Mouse (Mus musculus) CH12.LX (cell line): Measurements from ENCODE around the gene Cebpz.

Experiments used
- CTCF ChIP-seq, 2 experiments: IDR thresholded peaks in 1 of 2; conservative IDR thresholded peaks in 1 of 2; 2 replicates each; pipeline ENCODE4 v1.5.1; 2011 to 2012; ENCODE audit warnings: low read depth in 2 of 2, low read length in 2 of 2, improper control_type of control experiment in 1 of 2, inconsistent platforms in 1 of 2, mild to moderate bottlenecking in 1 of 2, moderate library complexity in 1 of 2
- IRF4 ChIP-seq: IDR thresholded peaks from 2 replicates; pipeline ENCODE4 v1.6.1; 2014; ENCODE audit warnings: low read depth, mild to moderate bottlenecking, inconsistent platforms, low read length, improper control_type of control experiment
- POLR2A ChIP-seq: IDR thresholded peaks from 2 replicates; pipeline ENCODE4 v1.6.1; 2011; ENCODE audit warnings: low read depth, mild to moderate bottlenecking, improper control_type of control experiment, low read length
- POLR2AphosphoS2 ChIP-seq: IDR thresholded peaks from 2 replicates; pipeline ENCODE4 v1.6.1; 2011; ENCODE audit warnings: low read depth, low read length, improper control_type of control experiment
- RAD21 ChIP-seq: IDR thresholded peaks from 2 replicates; pipeline ENCODE4 v1.6.1; 2011; ENCODE audit warnings: low read depth, mild to moderate bottlenecking, low read length, improper control_type of control experiment, moderate library complexity
- TBP ChIP-seq: conservative IDR thresholded peaks from 2 replicates; pipeline ENCODE4 v1.6.1; 2011; ENCODE audit warnings: low read depth, low read length, improper control_type of control experiment
- TCF12 ChIP-seq: IDR thresholded peaks from 2 replicates; pipeline ENCODE4 v1.6.1; 2014; ENCODE audit warnings: low read depth, mild to moderate bottlenecking, inconsistent platforms, low read length, improper control_type of control experiment
- ZNF384 ChIP-seq: IDR thresholded peaks from 2 replicates; pipeline ENCODE4 v1.6.1; 2012; ENCODE audit warnings: low read depth, low read length, improper control_type of control experiment, inconsistent platforms

GRCm38 (mm10) chr17:78983736-78984135 lies 46.9 kb upstream of the Cebpz start:
- TF ChIP-seq POLR2A (no peak), IRF4 (no peak), RAD21 (no peak), TBP (no peak), ZNF384 (no peak), POLR2AphosphoS2 (no peak), CTCF (conservative IDR thresholded peaks at IDR 0.05 in 1 of 2, IDR thresholded peaks at IDR 0.05 in 1 of 2; ENCODE audit: low read depth in 2 of 2, low read length in 2 of 2) (no peak), TCF12 (no peak)
